Mouse (Mus musculus) telencephalon, adult 2 months (tissue): ENCODE results near the gene Zfp990.
"Not testable (repeated sequence)": the region's sequence is repeated elsewhere in the genome, so short reads cannot be mapped to it uniquely, and the experiment has no call there.

Experiments used
- DNase-seq: peaks from one replicate; pipeline ENCODE4 v3.0.0-alpha.2; 2011; ENCODE audit warnings: low read depth, low spot score

Gene Zfp990

GRCm38 (mm10) chr4:145586046-145586445, 75.5 kb downstream of the Zfp990 start:
- not testable (repeated sequence) for DNase-seq
